Mouse (Mus musculus) CD4-positive, CD25-positive, alpha-beta regulatory T cell, adult 4 months (primary cell): ENCODE measurements around the gene Pou3f3. TPM values are rescaled to one million over a fixed set of nuclear protein-coding genes. Genes with fewer than 3 reads are reported as not detected.

ENCODE experiments used
- ATAC-seq: one replicate; pipeline ENCODE4 v1.8.0; 2017
- polyA plus RNA-seq, 2 experiments: library from polyadenylated mRNA; unstranded; fragments of 100-300 nt; shearing (Covaris generic); gene quantifications; one replicate each; pipeline ENCODE4 v1.2.1; 2017

The Pou3f3 gene
- under 1 TPM in 1 of 2 experiments, not detected in 1; 0.08 TPM for polyA plus RNA-seq

- no peak for ATAC-seq
These were observed at the start of gene Pou3f3 for GRCm38 (mm10) chr1:42695578-42695915. Gene Pou3f3, plus strand, starts transcription at chr1:42695768.

GRCm38 (mm10) chr1:42648366-42648935 is 47.1 kb upstream of the Pou3f3 start:
- ATAC-seq = no peak

GRCm38 (mm10) chr1:42651461-42651860 is 44.1 kb upstream of the Pou3f3 start:
- ATAC-seq = no peak

- ATAC-seq = no peak
These were observed 28.0 kb upstream of the Pou3f3 start for GRCm38 (mm10) chr1:42667546-42667945.

GRCm38 (mm10) chr1:42680673-42681072 is 14.9 kb upstream of the Pou3f3 start:
- ATAC-seq = no peak

- ATAC-seq = no peak
These were observed 13.8 kb upstream of the Pou3f3 start for GRCm38 (mm10) chr1:42681762-42682161.

- ATAC-seq = no peak
These were observed 11.7 kb upstream of the Pou3f3 start for GRCm38 (mm10) chr1:42683861-42684260.

- no peak for ATAC-seq
These were observed 11.2 kb upstream of the Pou3f3 start for GRCm38 (mm10) chr1:42684345-42684744.

- ATAC-seq = no peak
These were observed 10.8 kb upstream of the Pou3f3 start for GRCm38 (mm10) chr1:42684783-42685182.

GRCm38 (mm10) chr1:42685321-42685960 is 10.1 kb upstream of the Pou3f3 start:
- ATAC-seq = no peak

GRCm38 (mm10) chr1:42686194-42687131 is 9.1 kb upstream of the Pou3f3 start:
- ATAC-seq = no peak

GRCm38 (mm10) chr1:42687271-42687670 is 8.3 kb upstream of the Pou3f3 start:
- ATAC-seq = no peak

GRCm38 (mm10) chr1:42687756-42688540 is 7.6 kb upstream of the Pou3f3 start:
- ATAC-seq = no peak

- ATAC-seq = no peak
These were observed 6.9 kb upstream of the Pou3f3 start for GRCm38 (mm10) chr1:42688541-42689125.

GRCm38 (mm10) chr1:42690024-42690575 is 5.5 kb upstream of the Pou3f3 start:
- no peak for ATAC-seq

- ATAC-seq = no peak
These were observed 4.1 kb upstream of the Pou3f3 start for GRCm38 (mm10) chr1:42691202-42692170.

- ATAC-seq = no peak
These were observed 3.3 kb upstream of the Pou3f3 start for GRCm38 (mm10) chr1:42692221-42692620.

- no peak for ATAC-seq
These were observed 2.4 kb upstream of the Pou3f3 start for GRCm38 (mm10) chr1:42693101-42693715.

- ATAC-seq = no peak
These were observed 1.7 kb upstream of the Pou3f3 start for GRCm38 (mm10) chr1:42693852-42694251.

GRCm38 (mm10) chr1:42694290-42694664 is 1.3 kb upstream of the Pou3f3 start:
- ATAC-seq = no peak
